Mouse (Mus musculus) frontal cortex, adult 2 months (tissue): ENCODE results near the gene 2200002D01Rik. TPM values are rescaled to one million over a fixed set of nuclear protein-coding genes. Genes with fewer than 3 reads are reported as not detected.

Source experiments
- DNase-seq, 2 experiments: peaks; one replicate each; pipeline ENCODE4 v3.0.0; 2022; ENCODE audit warnings: low spot score in 1 of 2; ENCODE audit errors: extremely low spot score in 1 of 2
- polyA plus RNA-seq: library from polyadenylated mRNA; depleted of rRNA; stranded (reverse); fragments of >200 nt; gene quantifications from 2 replicates; pipeline ENCODE4 v1.2.3, GENCODE M21; 2012

2200002D01Rik gene
- polyA plus RNA-seq, 1 experiment, result 0.34 TPM

- DNase-seq, result no peak
Observed at GRCm38 (mm10) chr7:29280801-29281200, 32.5 kb upstream of the 2200002D01Rik start.

GRCm38 (mm10) chr7:29279924-29280323 lies 31.7 kb upstream of the 2200002D01Rik start:
- no peak for DNase-seq

DNA sequence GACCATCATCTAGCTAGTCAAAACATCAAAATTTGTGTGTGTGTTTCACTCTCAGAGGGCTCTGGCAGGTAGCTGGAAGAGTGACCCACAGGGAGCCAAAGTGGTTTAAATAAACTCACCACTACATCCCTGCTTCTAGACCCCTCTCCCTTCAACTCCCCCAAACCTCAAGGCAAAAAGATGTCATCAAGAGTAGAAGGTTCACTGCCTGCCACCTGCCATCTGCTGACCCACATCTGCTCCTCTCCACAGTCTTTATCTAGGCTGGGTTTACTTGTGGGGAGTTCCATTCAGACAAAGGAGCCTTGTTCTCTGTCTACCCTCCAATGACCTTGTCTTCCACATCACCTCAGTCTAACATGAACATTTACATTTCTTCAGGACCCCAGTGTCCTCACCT lies 31.0 kb upstream of the 2200002D01Rik start:
- no peak for DNase-seq

DNA sequence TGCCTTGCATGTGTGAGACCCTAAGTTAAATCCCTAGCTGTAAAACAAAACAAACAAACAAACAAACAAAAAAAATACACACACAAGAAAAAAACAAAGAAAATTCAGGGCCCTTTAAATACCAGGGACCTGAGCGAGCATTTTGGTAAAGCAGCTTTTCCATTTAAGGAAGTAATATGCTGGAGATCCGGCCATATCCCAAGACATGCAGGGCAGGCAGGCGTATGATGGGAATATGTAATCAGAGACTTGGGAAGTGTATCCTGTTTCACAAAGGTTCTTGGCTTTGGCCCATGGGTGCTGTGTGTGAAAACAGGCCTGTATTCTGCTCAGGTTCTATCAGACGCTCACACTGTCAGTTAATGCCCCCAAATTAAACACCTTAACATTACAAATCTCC lies 29.2 kb upstream of the 2200002D01Rik start:
- no peak for DNase-seq

GRCm38 (mm10) chr7:29276715-29277114 lies 28.4 kb upstream of the 2200002D01Rik start:
- DNase-seq, result no peak

DNA sequence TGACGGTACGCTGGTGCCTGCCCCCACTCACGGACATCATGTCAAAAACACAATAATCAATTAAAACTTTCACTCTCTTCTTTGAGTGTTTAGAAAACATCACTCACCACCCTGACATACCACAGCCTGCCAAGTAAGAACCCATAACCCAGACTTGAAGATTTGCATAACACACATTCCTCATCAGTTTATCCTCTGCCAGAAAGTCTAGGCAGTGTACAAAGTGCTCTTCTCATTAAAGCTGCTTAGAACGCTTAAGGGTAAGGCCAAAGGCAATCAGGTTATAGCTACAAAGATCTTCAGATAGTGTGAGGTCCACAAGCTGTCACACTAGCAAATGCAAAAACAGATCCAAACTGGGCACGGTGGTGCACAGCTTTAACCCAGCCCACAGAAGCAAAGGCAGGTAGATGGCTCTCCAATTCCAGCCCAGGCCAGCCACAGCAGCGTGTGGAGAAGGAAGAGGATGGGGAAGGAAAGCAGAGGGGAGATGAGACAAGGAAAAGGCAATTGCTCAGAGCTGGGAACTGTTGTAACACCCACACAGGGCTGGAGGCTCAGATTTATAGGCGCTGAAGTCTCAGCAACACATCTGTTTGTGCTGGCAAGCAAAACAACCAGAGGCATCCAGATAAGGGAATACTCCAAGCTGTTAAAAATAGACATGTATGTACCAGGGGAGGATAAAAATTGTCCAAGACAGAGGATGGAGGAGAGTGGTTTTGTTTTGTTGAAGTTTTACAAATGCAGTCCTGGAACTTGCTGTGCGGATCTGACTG lies 23.6 kb upstream of the 2200002D01Rik start:
- DNase-seq, result peak; percentile 22 to 46

DNA sequence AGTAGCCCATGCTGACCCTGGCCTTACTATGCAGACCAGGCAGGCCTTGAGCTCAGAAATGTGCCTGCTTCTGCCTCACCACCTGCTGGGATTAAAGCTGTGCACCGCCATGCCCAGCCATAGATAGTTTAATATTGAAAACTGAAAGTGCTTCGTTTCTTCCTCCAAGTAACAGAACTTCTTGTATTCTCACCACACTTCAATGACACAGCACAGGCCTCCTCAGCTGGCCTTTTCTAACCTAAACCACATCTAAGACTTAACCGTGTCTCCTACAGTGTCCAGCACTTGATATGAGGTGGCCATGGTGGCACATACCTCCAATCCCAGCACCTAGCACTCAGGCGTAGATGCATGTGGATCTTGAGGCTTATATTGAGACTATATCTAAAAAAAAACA lies 22.2 kb upstream of the 2200002D01Rik start:
- DNase-seq, result no peak

DNA sequence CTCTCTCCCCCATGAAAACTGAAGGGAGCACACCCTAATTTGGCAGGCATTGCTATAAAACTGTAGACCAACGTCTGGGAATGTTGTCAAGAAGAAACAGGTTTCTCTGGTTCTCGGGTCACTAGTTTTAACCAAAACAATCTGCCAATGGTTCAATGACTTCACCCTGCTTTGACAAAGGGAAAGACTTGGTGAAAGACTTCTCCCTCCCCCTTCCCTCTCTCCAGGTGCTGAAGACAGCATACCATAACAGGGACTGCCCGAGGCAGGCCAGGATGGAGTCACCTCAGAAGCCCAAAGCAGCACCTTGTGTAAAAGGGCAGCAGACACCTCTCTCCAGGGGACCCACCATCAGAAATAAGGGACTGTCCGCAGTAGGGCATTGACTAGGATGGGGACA lies 18.7 kb upstream of the 2200002D01Rik start:
- no peak for DNase-seq

DNA sequence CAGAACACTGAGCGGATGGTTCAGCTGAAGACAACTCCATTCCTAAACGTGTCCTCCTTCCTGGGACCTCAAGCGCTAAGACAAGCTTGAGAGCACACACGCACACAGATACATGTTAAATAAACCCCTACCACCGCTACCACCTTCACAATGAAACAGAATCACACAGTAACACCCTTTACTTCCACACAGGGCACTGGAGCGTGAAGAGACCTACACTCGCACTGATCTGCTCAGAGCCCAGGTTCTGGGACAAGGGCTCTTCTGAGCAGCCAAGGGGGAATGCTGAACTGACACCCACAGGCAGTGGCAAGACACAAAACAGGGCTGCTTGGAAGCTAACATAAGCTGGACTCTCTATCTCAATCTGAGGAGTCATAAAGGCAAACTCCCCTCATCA lies 17.4 kb upstream of the 2200002D01Rik start:
- no peak for DNase-seq

DNA sequence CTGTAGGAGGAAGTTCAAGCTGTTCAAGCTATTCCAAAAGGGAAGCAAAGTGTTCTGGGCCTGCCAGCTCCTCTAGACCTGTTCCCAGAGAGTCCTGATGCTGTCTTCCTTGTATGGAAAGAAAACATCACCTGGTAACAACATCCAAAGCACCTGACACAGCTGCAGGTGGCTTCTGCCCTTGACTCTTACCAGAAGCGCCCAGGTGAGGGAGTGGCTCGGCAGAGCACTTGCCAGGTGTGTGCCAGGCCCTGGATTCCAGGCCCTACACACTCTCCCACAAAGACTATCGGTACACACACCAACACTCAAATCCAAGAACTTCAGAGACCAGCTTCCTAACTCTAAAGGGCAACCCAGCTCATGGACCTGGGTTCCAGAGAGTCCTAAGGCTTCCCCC lies 15.6 kb upstream of the 2200002D01Rik start:
- no peak for DNase-seq

GRCm38 (mm10) chr7:29262151-29262550 lies 13.9 kb upstream of the 2200002D01Rik start:
- DNase-seq, result no peak

DNA sequence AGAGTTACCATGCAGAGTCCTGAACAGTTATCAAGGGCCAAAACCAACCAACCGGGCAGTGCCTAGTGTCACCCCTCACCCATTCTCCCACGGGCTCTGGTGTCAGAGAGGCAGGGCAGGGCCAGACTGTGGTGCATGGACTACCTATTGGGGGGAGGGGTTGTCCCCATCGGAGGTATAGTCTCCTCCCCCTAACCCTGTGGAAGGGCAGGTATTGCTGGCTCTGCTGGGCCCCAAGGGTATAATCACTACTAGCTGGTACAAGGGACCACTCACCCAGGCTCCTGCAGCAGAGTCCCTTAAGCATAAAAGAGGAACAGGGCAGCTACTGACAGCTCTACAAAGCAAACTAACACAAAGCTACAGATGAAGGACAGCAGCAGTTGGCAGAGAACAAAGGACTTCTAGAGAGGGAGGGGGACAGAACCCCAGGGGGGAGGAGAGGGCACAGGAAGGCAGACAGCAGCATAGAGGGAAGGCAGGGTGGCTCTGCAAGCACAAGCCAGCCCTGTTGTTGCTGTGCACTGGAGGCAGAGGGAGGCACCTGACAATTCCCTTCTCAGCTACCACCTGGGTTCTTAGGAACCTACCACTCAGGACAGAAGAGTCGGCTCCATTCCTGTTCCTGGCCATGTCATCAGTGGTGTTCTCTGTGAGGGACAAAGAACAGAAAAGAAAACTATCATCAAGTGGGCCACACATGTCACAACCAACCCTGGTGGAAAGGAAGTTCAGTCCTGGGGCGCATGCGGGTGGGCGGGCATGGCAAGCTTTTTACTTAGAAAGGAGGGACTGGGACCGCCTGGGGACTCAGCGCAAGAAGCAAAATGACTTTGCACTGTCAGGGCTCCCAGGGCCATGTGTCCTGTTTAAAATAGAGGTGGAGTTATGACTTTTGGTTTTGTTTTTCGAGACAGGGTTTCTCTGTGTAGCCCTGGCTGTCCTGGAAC lies 11.8 kb upstream of the 2200002D01Rik start:
- DNase-seq, result no peak

DNA sequence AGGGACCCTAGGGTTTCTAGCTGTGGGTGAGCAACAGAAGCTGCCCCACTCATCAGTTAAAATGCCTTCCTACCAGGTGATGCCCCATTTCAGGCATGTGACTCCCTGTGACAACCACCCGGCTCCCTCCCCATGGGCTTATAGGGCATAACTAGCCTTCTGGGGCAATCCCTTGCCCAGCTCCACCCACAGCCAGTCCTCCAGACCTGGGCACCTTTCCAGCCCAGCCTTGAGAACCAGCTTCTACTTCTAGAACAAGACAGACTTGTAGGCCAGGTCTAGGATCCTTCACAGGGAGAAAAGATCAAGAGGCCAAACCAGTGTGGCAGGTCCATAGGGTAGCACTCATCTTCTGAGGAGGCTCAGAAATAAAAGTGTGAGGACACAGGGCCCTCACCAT lies 9.1 kb upstream of the 2200002D01Rik start:
- DNase-seq, result no peak

GRCm38 (mm10) chr7:29255875-29256274 lies 7.6 kb upstream of the 2200002D01Rik start:
- DNase-seq, result no peak

DNA sequence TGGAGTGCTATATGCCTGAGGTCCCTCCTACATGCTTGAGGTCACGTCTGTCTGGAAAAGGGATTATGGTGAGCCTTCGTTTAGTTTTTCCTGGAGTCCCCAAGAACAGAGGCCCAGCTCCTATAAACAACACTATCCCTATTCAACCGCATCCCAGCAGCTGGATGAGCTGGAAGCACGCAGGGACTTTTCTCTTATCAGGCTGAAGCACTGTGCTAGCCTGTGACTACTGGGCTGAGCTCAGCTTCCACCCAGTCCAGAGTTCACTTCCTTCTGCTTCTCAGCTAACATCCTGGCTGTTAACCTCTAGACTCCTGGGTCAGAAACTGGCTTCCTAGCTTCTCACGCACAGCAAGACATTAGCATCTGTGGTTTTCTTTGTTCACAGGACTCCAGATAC lies 5.6 kb upstream of the 2200002D01Rik start:
- DNase-seq, result no peak

DNA sequence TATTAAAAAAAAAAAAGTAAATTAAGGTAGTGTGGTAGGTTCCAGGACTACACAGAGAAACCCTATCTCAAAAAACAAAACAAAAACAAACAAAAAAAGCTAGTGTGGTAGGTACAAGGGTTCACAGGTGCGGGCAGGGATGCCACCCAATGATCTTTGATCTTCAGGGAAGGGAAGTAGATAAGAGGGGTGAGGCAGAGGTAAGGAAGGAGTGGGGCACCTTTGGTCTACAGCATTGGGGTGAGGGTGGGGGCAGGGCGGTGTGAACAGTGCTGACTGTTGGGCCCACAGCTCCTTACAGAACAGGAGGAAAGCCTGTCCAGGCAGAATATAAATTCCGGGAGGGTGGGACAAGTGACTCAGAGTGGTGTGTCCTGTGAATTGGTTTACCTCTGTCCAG lies 2.9 kb upstream of the 2200002D01Rik start:
- no peak for DNase-seq

DNA sequence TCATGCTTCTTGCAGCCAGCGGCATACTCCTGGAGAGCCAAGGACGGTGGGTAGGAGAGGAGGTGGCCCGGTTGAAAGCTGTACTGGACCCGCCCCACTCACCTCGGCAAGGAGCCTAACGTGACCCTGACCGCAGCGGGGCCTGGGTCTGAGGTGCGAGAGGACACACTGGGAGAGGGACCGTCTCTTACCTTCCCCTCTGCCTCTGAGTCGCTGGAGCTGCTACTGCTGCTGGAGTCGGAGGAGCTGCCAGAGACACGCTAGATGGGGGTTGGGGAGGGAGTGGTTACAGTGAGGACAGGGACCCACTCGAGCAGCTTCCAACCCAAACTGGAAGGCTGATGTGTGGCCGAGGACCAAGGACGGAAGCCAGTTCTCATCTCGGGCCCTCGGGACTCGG lies 560 bp downstream of the 2200002D01Rik start:
- DNase-seq, result no peak

DNA sequence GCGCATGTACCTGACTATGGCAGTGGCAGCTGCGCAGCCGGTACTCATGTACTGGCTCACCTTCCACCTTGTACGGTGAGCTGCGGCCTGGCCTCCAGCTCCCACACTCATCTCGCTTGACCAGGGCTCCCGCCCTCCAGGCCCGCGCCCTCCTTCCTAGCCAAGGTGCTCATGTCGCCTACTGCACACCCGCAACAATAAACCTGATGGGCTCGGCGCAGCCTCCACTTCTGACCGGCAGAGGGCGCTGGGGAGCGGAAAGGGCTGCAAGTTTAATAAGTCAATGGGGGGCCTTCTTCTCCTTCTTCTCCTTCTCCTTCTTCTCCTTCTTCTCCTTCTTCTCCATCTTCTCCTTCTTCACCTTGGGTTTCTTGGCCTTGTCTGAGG lies 959 bp downstream of the 2200002D01Rik start:
- DNase-seq, result peak in 1 of 2 experiments; percentile 80

DNA sequence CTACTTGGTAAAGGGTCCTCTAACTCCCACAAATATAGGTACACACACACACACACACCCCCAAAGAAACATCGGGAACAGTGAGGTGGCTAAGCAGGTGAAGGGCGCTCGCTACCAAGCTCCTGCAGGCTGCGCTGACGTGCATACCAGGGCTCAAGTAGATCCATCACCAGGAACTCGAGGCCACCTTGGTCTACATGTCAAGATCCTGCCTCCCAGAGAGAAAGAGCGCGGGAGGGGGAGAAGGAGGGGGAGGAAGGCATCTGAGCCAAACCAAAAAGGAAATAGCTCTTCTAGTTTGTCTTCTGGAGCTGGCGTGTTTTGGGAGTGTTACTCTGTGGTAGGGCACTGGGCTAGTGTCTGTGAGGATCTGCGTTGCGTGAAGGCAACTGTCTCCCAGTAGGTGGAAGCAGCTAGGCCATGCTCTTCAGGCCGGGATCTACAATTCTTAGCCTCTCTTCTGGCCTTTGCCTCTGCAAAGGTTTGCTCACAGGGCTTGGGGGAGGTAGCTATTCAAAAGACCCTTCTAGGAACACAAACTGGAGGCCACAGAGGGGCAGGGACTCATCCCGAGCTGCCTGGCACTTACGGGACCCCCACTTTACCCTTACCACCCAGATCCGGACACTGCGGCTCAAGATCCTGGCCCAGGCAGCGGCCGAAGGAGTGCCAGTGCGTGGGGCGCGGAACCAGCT lies 1.5 kb downstream of the 2200002D01Rik start:
- no peak for DNase-seq

GRCm38 (mm10) chr7:29246015-29246414 lies 2.3 kb downstream of the 2200002D01Rik start:
- DNase-seq, result no peak
